Mouse (Mus musculus) lung, embryonic 15.5 days (tissue): ENCODE results near the gene Tmcc3. TPM values are rescaled to one million over a fixed set of nuclear protein-coding genes. Genes with fewer than 3 reads are reported as not detected.

Experiments used
- ATAC-seq: fragments of 200-750 bp; cut with Nextera tagmentation; 2 replicates; pipeline ENCODE4 v1.8.0; 2017; ENCODE audit warnings: moderate number of reproducible peaks, borderline replicate concordance; ENCODE audit not compliant: low FRiP score, low TSS enrichment; ENCODE audit errors: extremely low read depth
- H3K27ac ChIP-seq: fragments of 300-500 bp; sonication (generic); 2 replicates; pipeline ENCODE4 v1.5.1; 2015; ENCODE audit warnings: moderate library complexity, mild to moderate bottlenecking, inconsistent platforms
- H3K27me3 ChIP-seq: fragments of 300-500 bp; sonication (generic); 2 replicates; pipeline ENCODE4 v1.6.1; 2015; ENCODE audit warnings: inconsistent platforms
- H3K36me3 ChIP-seq: fragments of 300-500 bp; sonication (generic); 2 replicates; pipeline ENCODE4 v1.6.1; 2015; ENCODE audit warnings: inconsistent platforms
- H3K4me1 ChIP-seq: fragments of 300-500 bp; sonication (generic); 2 replicates; pipeline ENCODE4 v1.6.1; 2015; ENCODE audit warnings: inconsistent platforms
- H3K4me2 ChIP-seq: fragments of 300-500 bp; sonication (generic); 2 replicates; pipeline ENCODE4 v1.6.1; 2015; ENCODE audit warnings: inconsistent platforms, mild to moderate bottlenecking, moderate library complexity
- H3K4me3 ChIP-seq: fragments of 300-500 bp; sonication (generic); 2 replicates; pipeline ENCODE4 v1.5.1; 2015; ENCODE audit warnings: mild to moderate bottlenecking, inconsistent platforms
- H3K9ac ChIP-seq: fragments of 300-500 bp; sonication (generic); 2 replicates; pipeline ENCODE4 v1.6.1; 2015; ENCODE audit warnings: inconsistent platforms
- H3K9me3 ChIP-seq: fragments of 300-500 bp; sonication (generic); 2 replicates; pipeline ENCODE4 v1.6.1; 2016; ENCODE audit warnings: inconsistent platforms
- WGBS: fragments of 180-500 bp; shearing (Covaris S2); methylation state at CpG from one replicate; pipeline ENCODE4 v1.1.7; 2015; 5-methylcytosine and 5-hydroxymethylcytosine counted together
- polyA plus RNA-seq: library from polyadenylated mRNA; unstranded; fragments of >200 nt; fragmentation: Nextera tagmentation; extraction: Ambion mirVana; gene quantifications from 2 replicates; pipeline ENCODE4 v1.2.1, GENCODE M21; 2015

The Tmcc3 gene
- polyA plus RNA-seq, 1 experiment from 2014 or later: 7.3 TPM

DNA sequence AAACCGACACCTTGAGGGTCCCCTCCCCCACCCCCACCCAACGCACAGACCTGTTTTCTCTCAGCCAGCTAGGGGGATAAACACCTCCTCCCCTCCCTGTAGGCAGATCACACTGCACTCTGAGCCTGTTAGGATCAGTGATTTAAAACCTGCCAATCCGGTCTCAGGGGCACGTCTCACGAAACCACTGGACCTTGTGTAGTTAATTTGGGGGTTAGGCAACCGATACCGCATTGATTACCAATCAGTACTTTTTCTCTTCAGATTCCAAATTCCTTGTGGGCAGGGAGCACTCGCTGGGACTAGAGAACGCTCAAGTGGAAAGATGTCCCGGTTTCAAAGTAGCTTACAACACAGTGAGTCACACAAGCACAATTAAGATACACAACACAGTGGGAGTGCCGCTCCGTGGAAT is 202.3 kb downstream of the Tmcc3 start:
- Histone ChIP-seq H3K4me1 (peaks cover 6% of the 10 kb centered on the region), H3K27me3 (peaks cover 17% of the 10 kb centered on the region; the same call in 1 of the 2 replicates), H3K4me3 (peak overlapping the region; percentile 77), H3K9me3 (no peaks in the 10 kb centered on the region), H3K36me3 (no peaks in the 10 kb centered on the region), H3K27ac (no peak overlapping the region), H3K4me2 (peak overlapping the region; percentile 96), H3K9ac (peak overlapping the region; percentile 67; the same call in 1 of the 2 replicates)
- no peak for ATAC-seq
- 3% methylated on average over 12 of the region's 12 CpGs for WGBS

DNA sequence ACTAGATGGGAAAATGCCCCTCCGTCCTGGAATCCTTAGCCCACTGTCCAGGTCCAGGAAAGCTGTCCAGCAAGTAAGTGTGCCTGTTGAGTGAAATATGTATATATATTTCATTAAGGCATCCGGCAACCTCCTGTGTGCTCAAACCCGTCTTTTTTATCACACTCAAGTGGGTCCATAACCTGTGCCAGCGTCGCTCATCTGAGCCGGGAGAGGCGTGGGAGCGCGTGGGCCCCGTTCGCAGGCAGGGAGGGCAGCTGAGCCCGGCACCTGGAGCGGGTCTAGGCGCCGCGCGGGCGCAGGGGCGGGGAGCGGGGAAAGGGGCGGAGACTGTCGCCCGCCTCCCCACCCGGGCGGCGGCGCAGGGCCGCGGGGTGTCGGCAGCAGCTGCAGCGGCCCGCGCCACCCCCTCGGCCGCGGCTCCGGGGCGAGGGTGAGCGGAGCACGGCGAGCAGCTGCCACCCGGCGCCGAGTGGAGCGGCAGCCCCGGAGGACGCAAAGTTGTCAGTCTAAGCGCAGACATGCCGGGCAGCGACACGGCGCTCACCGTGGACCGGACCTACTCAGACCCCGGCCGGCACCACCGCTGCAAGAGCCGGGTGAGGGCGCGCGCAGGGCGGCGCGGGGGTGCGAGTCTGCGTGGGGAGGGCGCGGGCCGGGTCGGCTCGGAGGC is 202.9 kb downstream of the Tmcc3 start:
- H3K9me3 ChIP-seq: no peaks in the 10 kb centered on the region
- H3K4me2 ChIP-seq: peak overlapping the region; percentile 96
- under 1% methylated on average over 71 of the region's 71 CpGs for WGBS
- H3K4me1 ChIP-seq: peaks cover 6% of the 10 kb centered on the region
- H3K27ac ChIP-seq: peak overlapping the region; percentile 65
- peak; percentile 88 for ATAC-seq
- H3K36me3 ChIP-seq: no peaks in the 10 kb centered on the region
- peak overlapping the region; percentile 77 for H3K4me3 ChIP-seq
- H3K27me3 ChIP-seq: peaks cover 17% of the 10 kb centered on the region; the same call in 1 of the 2 replicates
- H3K9ac ChIP-seq: peak overlapping the region; percentile 67

DNA sequence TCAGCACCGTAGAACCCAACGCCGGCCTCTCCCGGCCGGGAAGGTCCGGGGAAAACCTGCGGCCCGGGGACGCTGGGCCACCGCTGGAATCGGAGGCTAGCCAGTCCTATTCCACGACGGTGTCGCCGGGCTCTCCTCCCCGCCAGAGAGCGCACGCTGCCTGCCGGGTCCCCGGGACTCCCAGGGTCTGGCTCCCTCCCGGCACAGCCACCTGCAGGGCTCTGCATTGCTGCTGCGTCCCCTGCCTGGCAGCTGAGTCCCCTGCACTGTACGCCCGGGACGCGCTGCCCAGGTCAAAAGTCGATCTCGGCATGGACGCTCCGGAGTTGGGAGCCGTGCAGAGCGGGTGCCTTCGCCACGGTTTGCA is 203.4 kb downstream of the Tmcc3 start:
- Histone ChIP-seq H3K9ac (peak overlapping the region; percentile 67), H3K4me1 (peaks cover 11% of the 10 kb centered on the region), H3K27me3 (peaks cover 17% of the 10 kb centered on the region; the same call in 1 of the 2 replicates), H3K4me2 (peak overlapping the region; percentile 96), H3K36me3 (no peaks in the 10 kb centered on the region), H3K27ac (peak overlapping the region; percentile 65), H3K4me3 (peak overlapping the region; percentile 77), H3K9me3 (no peaks in the 10 kb centered on the region)
- peak; percentile 88 for ATAC-seq
- under 1% methylated on average over 34 of the region's 34 CpGs for WGBS

DNA sequence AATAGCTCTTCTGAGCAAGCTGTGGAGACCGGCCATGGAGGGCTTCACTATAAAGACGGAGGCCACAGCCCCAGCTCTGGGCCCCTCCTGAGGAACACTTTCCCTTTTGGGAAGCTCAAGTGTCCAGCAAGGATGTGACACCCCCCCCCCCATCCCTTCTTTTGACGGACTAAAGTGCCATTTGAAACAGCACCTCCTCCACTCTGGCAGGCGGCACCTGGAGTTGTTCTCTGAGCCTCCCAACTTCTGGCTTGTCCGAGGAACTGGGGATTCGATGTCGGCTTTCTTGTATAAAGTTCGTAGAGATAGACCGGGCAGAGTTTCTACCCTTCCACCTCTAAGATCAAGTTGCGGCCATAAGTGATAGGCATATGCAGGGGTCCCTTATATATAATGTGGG is 203.8 kb downstream of the Tmcc3 start:
- Histone ChIP-seq H3K9ac (peak overlapping the region; percentile 67), H3K4me3 (peak overlapping the region; percentile 77), H3K27ac (peak overlapping the region; percentile 65), H3K36me3 (no peaks in the 10 kb centered on the region), H3K4me1 (peaks cover 15% of the 10 kb centered on the region), H3K27me3 (peaks cover 17% of the 10 kb centered on the region; the same call in 1 of the 2 replicates), H3K9me3 (no peaks in the 10 kb centered on the region), H3K4me2 (peak overlapping the region; percentile 96)
- no peak; the same call in 1 of the 2 replicates for ATAC-seq
- 4% methylated on average over 10 of the region's 10 CpGs for WGBS

DNA sequence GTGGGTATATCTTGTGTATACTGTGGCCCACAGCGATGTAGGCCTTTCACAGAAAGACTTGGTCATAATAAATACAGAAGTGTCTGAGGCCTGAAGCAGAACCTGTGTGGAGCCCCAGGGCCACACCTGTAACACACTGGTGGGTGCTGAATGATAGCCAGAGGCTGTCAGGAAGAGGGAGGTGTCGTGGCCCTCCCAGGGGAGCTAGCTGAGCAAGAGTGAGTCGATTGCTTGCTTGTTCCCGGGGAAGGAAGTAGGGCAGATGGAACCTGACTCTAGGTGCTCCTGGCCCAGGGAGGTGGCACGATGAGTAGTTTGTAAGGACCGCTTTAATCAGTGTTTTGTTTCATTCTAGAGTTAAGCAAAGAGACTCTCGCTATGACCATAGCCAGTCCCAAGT is 208.1 kb downstream of the Tmcc3 start:
- Histone ChIP-seq H3K4me3 (no peak overlapping the region), H3K9ac (no peak overlapping the region), H3K4me2 (peak overlapping the region; percentile 43), H3K9me3 (no peaks in the 10 kb centered on the region), H3K36me3 (no peaks in the 10 kb centered on the region), H3K27ac (peak overlapping the region; percentile 69; the same call in 1 of the 2 replicates), H3K27me3 (peaks cover 14% of the 10 kb centered on the region; the same call in 1 of the 2 replicates), H3K4me1 (peaks cover 36% of the 10 kb centered on the region)
- 46% methylated on average over 7 of the region's 7 CpGs for WGBS
- no peak for ATAC-seq

DNA sequence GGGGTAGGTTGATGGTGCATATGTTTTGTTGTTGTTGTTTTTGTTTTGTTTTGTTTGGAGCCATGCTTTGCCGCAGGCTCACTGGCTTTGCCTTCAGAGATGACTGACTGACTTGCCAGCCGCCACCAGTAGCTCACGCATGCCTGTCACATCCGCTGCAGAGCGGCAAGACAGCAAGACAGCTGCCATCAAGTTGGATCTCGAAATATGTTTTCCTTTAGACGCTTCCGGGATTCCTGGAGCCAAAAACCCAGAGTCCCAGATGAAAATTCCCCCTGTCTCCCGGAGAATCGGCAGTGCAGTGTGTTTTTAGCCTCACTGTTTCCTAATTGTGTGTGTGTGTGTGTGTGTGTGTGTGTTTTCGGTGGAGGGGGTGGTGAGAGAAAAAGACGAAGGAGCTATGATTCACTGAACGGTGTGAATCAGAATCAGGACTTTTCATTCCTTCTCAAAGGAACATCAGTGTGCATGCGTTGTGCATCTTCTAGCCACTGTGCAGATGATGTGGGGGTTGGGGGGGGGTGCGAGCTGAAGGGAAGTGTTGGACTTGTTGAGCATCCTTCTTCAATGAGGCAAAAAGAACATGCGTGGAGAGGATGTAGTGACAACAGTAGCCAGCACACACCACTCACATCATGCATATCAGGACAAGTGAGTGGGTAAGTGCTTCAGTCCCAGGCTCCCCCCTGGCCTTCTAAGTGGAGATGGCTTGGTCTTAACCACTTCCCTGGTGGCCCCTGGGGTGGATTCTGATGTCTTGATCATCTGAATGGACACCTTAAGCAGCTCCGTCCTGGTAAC is 208.8 kb downstream of the Tmcc3 start:
- peak overlapping the region; percentile 43 for H3K4me2 ChIP-seq
- peaks cover 14% of the 10 kb centered on the region; the same call in 1 of the 2 replicates for H3K27me3 ChIP-seq
- peak overlapping the region; percentile 13 for H3K4me3 ChIP-seq
- H3K36me3 ChIP-seq: no peaks in the 10 kb centered on the region
- peaks cover 42% of the 10 kb centered on the region for H3K4me1 ChIP-seq
- H3K9ac ChIP-seq: no peak overlapping the region
- 29% methylated on average over 17 of the region's 17 CpGs for WGBS
- no peaks in the 10 kb centered on the region for H3K9me3 ChIP-seq
- ATAC-seq: no peak; the same call in 1 of the 2 replicates
- H3K27ac ChIP-seq: peak overlapping the region; percentile 69

DNA sequence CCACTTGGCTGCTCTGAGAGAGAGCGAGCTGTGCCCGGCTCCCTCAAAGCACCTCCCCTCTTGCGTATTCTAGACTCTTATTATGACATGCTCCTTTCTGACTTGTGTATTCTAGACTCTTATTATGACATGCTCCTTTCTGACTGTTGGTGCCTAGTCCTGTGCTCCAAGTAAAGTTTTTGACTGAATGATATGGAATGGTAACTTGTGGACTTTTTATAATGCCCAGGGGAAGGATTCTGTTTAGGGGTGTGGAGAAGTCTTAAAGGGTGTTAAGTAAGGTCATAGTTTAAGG is 209.3 kb downstream of the Tmcc3 start:
- WGBS: 30% methylated on average over 3 of the region's 3 CpGs
- Histone ChIP-seq H3K27me3 (peaks cover 14% of the 10 kb centered on the region; the same call in 1 of the 2 replicates), H3K36me3 (no peaks in the 10 kb centered on the region), H3K4me2 (peak overlapping the region; percentile 43), H3K9me3 (no peaks in the 10 kb centered on the region), H3K27ac (peak overlapping the region; percentile 69; the same call in 1 of the 2 replicates), H3K4me1 (peaks cover 42% of the 10 kb centered on the region), H3K4me3 (0 out of 2 replicates have a peak overlapping the region, but pooled peaks have one; percentile 13), H3K9ac (no peak overlapping the region)
- peak; percentile 50; the same call in 1 of the 2 replicates for ATAC-seq

DNA sequence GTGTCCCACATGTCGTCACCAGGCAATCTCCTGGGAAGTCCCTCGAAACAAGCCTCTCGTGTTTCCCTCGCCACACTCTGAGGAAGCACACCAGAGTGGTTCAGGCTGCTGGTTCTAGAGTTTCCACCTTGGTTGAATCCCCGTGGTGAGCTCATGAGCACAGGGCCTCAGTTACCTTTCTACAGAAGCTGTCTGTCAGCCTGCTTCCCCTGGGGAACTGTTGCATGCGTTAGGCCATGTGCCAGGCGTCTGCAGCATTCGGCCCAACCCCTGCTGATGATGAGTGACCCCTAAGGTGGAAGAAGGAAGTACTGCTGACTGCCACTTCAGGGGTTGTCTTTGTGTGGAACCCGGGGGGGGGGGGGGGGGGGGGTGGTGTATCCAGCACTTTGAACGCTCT is 210.0 kb downstream of the Tmcc3 start:
- Histone ChIP-seq H3K9ac (no peak overlapping the region), H3K36me3 (no peaks in the 10 kb centered on the region), H3K27ac (no peak overlapping the region), H3K27me3 (peaks cover 7% of the 10 kb centered on the region; the same call in 1 of the 2 replicates), H3K4me3 (no peak overlapping the region), H3K9me3 (no peaks in the 10 kb centered on the region), H3K4me1 (peaks cover 42% of the 10 kb centered on the region), H3K4me2 (no peak overlapping the region)
- WGBS: 44% methylated on average over 10 of the region's 10 CpGs
- no peak for ATAC-seq

DNA sequence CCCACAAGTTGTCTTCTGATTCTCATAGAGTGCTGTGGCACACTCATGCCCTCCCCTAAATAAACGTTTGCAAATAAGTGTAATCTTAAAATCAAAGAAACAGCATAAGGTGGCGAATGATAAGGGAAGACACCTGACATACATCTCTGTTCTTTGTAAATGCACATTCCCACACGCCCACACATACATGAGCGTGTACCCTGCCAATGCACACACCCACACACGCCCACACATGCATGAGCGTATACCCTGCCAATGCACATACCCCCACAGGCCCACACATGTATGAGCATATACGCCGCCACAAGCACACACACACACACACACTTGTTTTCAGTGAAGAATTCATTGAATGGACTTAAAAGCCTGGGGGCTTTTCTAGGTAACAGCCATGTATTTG is 211.5 kb downstream of the Tmcc3 start:
- H3K27me3 ChIP-seq: no peaks in the 10 kb centered on the region
- H3K4me2 ChIP-seq: peak overlapping the region; percentile 17; the same call in 1 of the 2 replicates
- no peak overlapping the region for H3K9ac ChIP-seq
- H3K9me3 ChIP-seq: no peaks in the 10 kb centered on the region
- H3K4me3 ChIP-seq: no peak overlapping the region
- WGBS: 77% methylated on average over 8 of the region's 8 CpGs
- H3K4me1 ChIP-seq: peaks cover 42% of the 10 kb centered on the region
- H3K27ac ChIP-seq: no peak overlapping the region
- no peaks in the 10 kb centered on the region for H3K36me3 ChIP-seq
- no peak for ATAC-seq

DNA sequence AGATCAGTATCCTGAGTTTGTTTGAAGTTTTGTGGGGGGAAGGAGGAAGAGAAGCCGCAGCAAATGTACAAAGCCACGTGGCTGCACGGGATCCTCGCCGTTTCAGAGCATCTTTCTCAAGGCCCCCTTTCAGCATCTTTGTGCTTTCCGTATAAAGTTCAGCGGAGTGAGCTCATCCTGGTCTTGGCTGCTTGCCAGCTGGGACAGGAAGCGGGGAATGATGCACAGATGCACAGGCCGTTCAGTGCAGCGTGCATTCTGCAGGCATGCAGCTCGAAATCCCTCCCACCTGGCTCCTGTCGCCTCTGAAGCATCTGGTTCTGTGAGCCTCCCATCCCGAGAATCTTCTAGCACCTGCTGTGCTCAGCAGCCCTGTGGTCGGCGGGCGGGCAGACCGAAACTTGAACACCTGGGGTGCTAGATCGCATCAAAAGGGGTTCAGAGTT is 212.0 kb downstream of the Tmcc3 start:
- no peak for ATAC-seq
- peaks cover 42% of the 10 kb centered on the region for H3K4me1 ChIP-seq
- peak overlapping the region; percentile 17; the same call in 1 of the 2 replicates for H3K4me2 ChIP-seq

DNA sequence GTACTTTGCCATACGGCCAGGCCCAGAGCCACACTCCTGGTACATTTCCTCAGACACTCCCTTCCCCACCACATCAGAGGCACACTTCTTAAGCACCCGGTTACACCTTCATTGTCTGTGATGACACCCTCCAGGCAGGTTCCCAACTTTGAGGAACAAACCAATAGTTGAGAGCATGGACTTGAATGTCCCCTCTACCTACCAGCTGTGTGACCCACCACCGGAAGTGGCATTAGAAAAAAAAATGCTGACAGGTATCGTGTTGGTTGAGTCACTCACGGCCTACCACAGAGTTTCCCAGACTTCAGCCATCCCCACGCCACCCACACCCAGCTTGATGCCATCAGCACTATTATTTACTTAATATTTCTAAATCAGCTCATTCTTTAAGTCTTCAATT is 213.2 kb downstream of the Tmcc3 start:
- H3K9me3 ChIP-seq: no peaks in the 10 kb centered on the region
- H3K4me1 ChIP-seq: peaks cover 39% of the 10 kb centered on the region
- 55% methylated on average over 6 of the region's 6 CpGs for WGBS
- H3K27ac ChIP-seq: no peak overlapping the region
- no peak overlapping the region for H3K9ac ChIP-seq
- ATAC-seq: no peak
- H3K36me3 ChIP-seq: no peaks in the 10 kb centered on the region
- no peak overlapping the region for H3K4me3 ChIP-seq
- no peak overlapping the region for H3K4me2 ChIP-seq
- H3K27me3 ChIP-seq: no peaks in the 10 kb centered on the region

More for the DNA sequence above, 212.0 kb downstream of the Tmcc3 start:
- H3K9ac ChIP-seq: no peak overlapping the region
- no peaks in the 10 kb centered on the region for H3K27me3 ChIP-seq
- no peaks in the 10 kb centered on the region for H3K36me3 ChIP-seq
- WGBS: 11% methylated on average over 18 of the region's 18 CpGs
- no peak overlapping the region for H3K27ac ChIP-seq
- H3K4me3 ChIP-seq: no peak overlapping the region
- no peaks in the 10 kb centered on the region for H3K9me3 ChIP-seq

DNA sequence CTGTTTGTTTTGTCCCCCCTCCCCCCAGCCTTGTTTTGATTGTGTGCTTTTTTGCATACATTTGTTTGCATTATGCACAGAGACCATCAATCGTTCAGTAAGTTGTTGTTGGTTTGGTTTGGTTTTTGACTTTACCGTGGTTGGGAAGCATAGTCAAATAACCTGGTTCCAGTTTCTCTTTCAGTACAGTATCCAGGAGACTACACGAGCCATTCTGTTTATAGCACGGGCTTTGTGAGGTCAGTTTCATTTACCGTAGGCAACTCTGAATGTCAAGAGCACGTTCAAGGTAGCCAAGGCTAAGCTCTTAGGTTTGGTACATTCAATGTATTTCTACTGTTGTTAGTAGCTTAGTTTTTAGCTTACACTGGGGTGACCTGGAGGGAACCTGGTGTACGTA is 214.0 kb downstream of the Tmcc3 start:
- H3K9ac ChIP-seq: no peak overlapping the region
- no peaks in the 10 kb centered on the region for H3K36me3 ChIP-seq
- H3K4me3 ChIP-seq: no peak overlapping the region
- H3K4me1 ChIP-seq: peaks cover 31% of the 10 kb centered on the region
- H3K27ac ChIP-seq: no peak overlapping the region
- H3K27me3 ChIP-seq: no peaks in the 10 kb centered on the region
- ATAC-seq: no peak
- H3K4me2 ChIP-seq: no peak overlapping the region
- no peaks in the 10 kb centered on the region for H3K9me3 ChIP-seq
- WGBS: 77% methylated on average over 7 of the region's 7 CpGs
